Mouse (Mus musculus) monocyte, adult 2 months (primary cell): ENCODE data around the gene Traf2.

ENCODE experiments used
- DNase-seq, 2 experiments: peaks; one replicate each; pipeline ENCODE4 v3.0.0; 2022; ENCODE audit warnings: low spot score in 2 of 2, low read depth in 1 of 2

Traf2 gene

GRCm38 (mm10) chr2:25546811-25547491, at the start of gene Traf2:
Gene Traf2 (minus strand): TSS chr2:25546940.
- DNase-seq = peak; percentile 97

GRCm38 (mm10) chr2:25591863-25592262, 45.1 kb upstream of the Traf2 start:
- no peak for DNase-seq

GRCm38 (mm10) chr2:25588227-25588907, 41.6 kb upstream of the Traf2 start:
- no peak for DNase-seq

- DNase-seq = no peak
Observed at GRCm38 (mm10) chr2:25587290-25587689, 40.5 kb upstream of the Traf2 start.

- no peak for DNase-seq
Observed at GRCm38 (mm10) chr2:25585601-25586000, 38.9 kb upstream of the Traf2 start.

GRCm38 (mm10) chr2:25584856-25585255, 38.1 kb upstream of the Traf2 start:
- DNase-seq = no peak

GRCm38 (mm10) chr2:25584152-25584551, 37.4 kb upstream of the Traf2 start:
- DNase-seq = no peak

GRCm38 (mm10) chr2:25583571-25583970, 36.8 kb upstream of the Traf2 start:
- DNase-seq = no peak

- DNase-seq = no peak
Observed at GRCm38 (mm10) chr2:25583120-25583481, 36.4 kb upstream of the Traf2 start.

- DNase-seq = no peak
Observed at GRCm38 (mm10) chr2:25582466-25583119, 35.9 kb upstream of the Traf2 start.

GRCm38 (mm10) chr2:25581901-25582301, 35.2 kb upstream of the Traf2 start:
- peak in 1 of 2 experiments; percentile 27 for DNase-seq

GRCm38 (mm10) chr2:25581294-25581864, 34.6 kb upstream of the Traf2 start, which contains the start of gene Ajm1:
Gene Ajm1 (minus strand): TSS chr2:25581757.
- DNase-seq = peak in 1 of 2 experiments; percentile 50

GRCm38 (mm10) chr2:25580621-25581101, 33.9 kb upstream of the Traf2 start:
- DNase-seq = no peak

- no peak for DNase-seq
Observed at GRCm38 (mm10) chr2:25579737-25580460, 33.2 kb upstream of the Traf2 start.

- DNase-seq = no peak
Observed at GRCm38 (mm10) chr2:25578796-25579736, 32.3 kb upstream of the Traf2 start.

- no peak for DNase-seq
Observed at GRCm38 (mm10) chr2:25577951-25578795, 31.4 kb upstream of the Traf2 start.

- DNase-seq = no peak
Observed at GRCm38 (mm10) chr2:25576965-25577891, 30.5 kb upstream of the Traf2 start.
